8 mouse cellular contexts compared by ENCODE assay signal in genomic region chr4:150009587-150009930, GRCm38 (mm10). TPM values are rescaled to one million over a fixed set of nuclear protein-coding genes. Genes with fewer than 3 reads are reported as not detected.
A peak's percentile ranks its signal among the peaks of the same experiment; 100 is the strongest.
DNase-seq lines count a peak whose midpoint lies in the region; ATAC-seq and TF ChIP-seq lines count a peak whose summit lies in the region.

No protein-coding gene starts in this region.

- peaks cover 59% of the 10 kb centered on the region for H3K4me1 ChIP-seq in heart, embryonic 13.5 days
- H3K4me1 ChIP-seq in CH12.LX (ENCODE audit: control insufficient read depth in 1 of 2, insufficient read depth in 2 of 2), result peaks cover 14 to 49% of the 10 kb centered on the region in 2 experiments
- H3K4me1 ChIP-seq in embryonic facial prominence, embryonic 14.5 days (ENCODE audit: control insufficient read depth, insufficient read depth, low read length), result peaks cover 20% of the 10 kb centered on the region
- peaks cover 64% of the 10 kb centered on the region for H3K4me1 ChIP-seq in liver, embryonic 13.5 days (replicated peaks)

- no peak for TF ChIP-seq RAD21 in CH12.LX (IDR thresholded peaks at IDR 0.05; ENCODE audit: low read depth, low read length)

- peak overlapping the region; percentile 76 for H3K4me3 ChIP-seq in heart, embryonic 13.5 days
- no peak overlapping the region for H3K4me3 ChIP-seq in CH12.LX (replicated peaks in 1 of 3; ENCODE audit: low read depth in 2 of 3, low read length in 2 of 3, poor library complexity in 1 of 3)
- H3K4me3 ChIP-seq in embryonic facial prominence, embryonic 14.5 days (ENCODE audit: low read depth, low read length), result no peak overlapping the region
- H3K4me3 ChIP-seq in liver, embryonic 13.5 days (replicated peaks), result peak overlapping the region; percentile 73; the same call in 1 of the 2 replicates

- WGBS in heart, embryonic 13.5 days, result 78% methylated on average over 6 of the region's 6 CpGs
- 80% methylated on average over 6 of the region's 6 CpGs for WGBS in embryonic facial prominence, embryonic 14.5 days
- 78% methylated on average over 6 of the region's 6 CpGs for WGBS in liver, embryonic 13.5 days (ENCODE audit: insufficient replicate concordance)

- ATAC-seq in heart, embryonic 13.5 days (ENCODE audit: extremely low read depth, insufficient number of reproducible peaks, low FRiP score, low TSS enrichment), result no peak
- no peak for ATAC-seq in embryonic facial prominence, embryonic 14.5 days (ENCODE audit: low read depth)
- no peak for ATAC-seq in liver, embryonic 13.5 days (ENCODE audit: low read depth)

- TF ChIP-seq POLR2A in CH12.LX (IDR thresholded peaks at IDR 0.05; ENCODE audit: low read depth, low read length), result no peak

- peak overlapping the region; percentile 75 for H3K4me2 ChIP-seq in heart, embryonic 13.5 days
- H3K4me2 ChIP-seq in CH12.LX (ENCODE audit: insufficient read depth, low read depth, poor library complexity, severe bottlenecking), result peak overlapping the region; percentile 53
- H3K4me2 ChIP-seq in embryonic facial prominence, embryonic 14.5 days (ENCODE audit: low read depth, low read length), result peak overlapping the region; percentile 64; the same call in 1 of the 2 replicates
- H3K4me2 ChIP-seq in liver, embryonic 13.5 days, result peak overlapping the region; percentile 94

- TF ChIP-seq EP300 in CH12.LX (IDR thresholded peaks at IDR 0.05; ENCODE audit: low read length), result no peak

- H3K27me3 ChIP-seq in heart, embryonic 13.5 days (replicated peaks), result no peaks in the 10 kb centered on the region
- no peaks in the 10 kb centered on the region for H3K27me3 ChIP-seq in CH12.LX (replicated peaks)
- H3K27me3 ChIP-seq in embryonic facial prominence, embryonic 14.5 days (replicated peaks; ENCODE audit: control insufficient read depth, insufficient read depth, low read length), result no peaks in the 10 kb centered on the region
- no peaks in the 10 kb centered on the region for H3K27me3 ChIP-seq in liver, embryonic 13.5 days

- H3K9me3 ChIP-seq in heart, embryonic 13.5 days, result 0 out of 2 replicates have a peak, but pooled peaks cover 2% of the 10 kb centered on the region
- H3K9me3 ChIP-seq in CH12.LX (replicated peaks; ENCODE audit: low read length), result peaks cover 9% of the 10 kb centered on the region
- no peaks in the 10 kb centered on the region for H3K9me3 ChIP-seq in embryonic facial prominence, embryonic 14.5 days (ENCODE audit: control insufficient read depth, low read length)
- no peaks in the 10 kb centered on the region for H3K9me3 ChIP-seq in liver, embryonic 13.5 days (replicated peaks)

- H3K79me2 ChIP-seq in CH12.LX (replicated peaks; ENCODE audit: control insufficient read depth, extremely low read depth, insufficient read depth, poor library complexity, severe bottlenecking), result no peaks in the 10 kb centered on the region; the same call in 1 of the 2 replicates

- H3K9ac ChIP-seq in heart, embryonic 13.5 days, result peak overlapping the region; percentile 93
- H3K9ac ChIP-seq in CH12.LX (ENCODE audit: insufficient read depth, low read depth), result no peak overlapping the region
- H3K9ac ChIP-seq in embryonic facial prominence, embryonic 14.5 days (ENCODE audit: low read depth, low read length), result no peak overlapping the region
- H3K9ac ChIP-seq in liver, embryonic 13.5 days, result no peak overlapping the region

- in situ Hi-C loops in CH12.LX (cut with MboI; ENCODE audit: low pct_ligation_motif_present, low pct_unique_long_range_greater_than_20kb, low sequenced_read_pairs), result no loop called here

- H3K27ac ChIP-seq in heart, embryonic 13.5 days (replicated peaks), result peak overlapping the region; percentile 97
- H3K27ac ChIP-seq in CH12.LX (ENCODE audit: insufficient read depth, low read depth), result no peak overlapping the region
- H3K27ac ChIP-seq in embryonic facial prominence, embryonic 14.5 days (replicated peaks; ENCODE audit: low read depth, low read length), result no peak overlapping the region
- 0 out of 2 replicates have a peak overlapping the region, but pooled peaks have one; percentile 88 for H3K27ac ChIP-seq in liver, embryonic 13.5 days

- peaks cover 8% of the 10 kb centered on the region; the same call in 1 of the 2 replicates for H3K36me3 ChIP-seq in heart, embryonic 13.5 days
- H3K36me3 ChIP-seq in CH12.LX (replicated peaks in 1 of 2; ENCODE audit: control insufficient read depth in 1 of 2, insufficient read depth in 1 of 2, low read length in 1 of 2), result peaks cover 4 to 17% of the 10 kb centered on the region in 2 experiments
- H3K36me3 ChIP-seq in embryonic facial prominence, embryonic 14.5 days (ENCODE audit: control insufficient read depth, insufficient read depth, low read length), result no peaks in the 10 kb centered on the region
- peaks cover 14% of the 10 kb centered on the region for H3K36me3 ChIP-seq in liver, embryonic 13.5 days

- dilution Hi-C loops in CH12.LX (cut with MboI; ENCODE audit: extremely low pct_ligation_motif_present, extremely low pct_unique_long_range_greater_than_20kb, low sequenced_read_pairs), result no loop called here

- TF ChIP-seq CTCF in CH12.LX (conservative IDR thresholded peaks at IDR 0.05 in 1 of 2, IDR thresholded peaks at IDR 0.05 in 1 of 2; ENCODE audit: low read depth in 2 of 2, low read length in 2 of 2), result no peak

- DNase-seq in heart, adult 8-10 months (ENCODE audit: low spot score), result no peak
- DNase-seq in CH12.LX (ENCODE audit: extremely low read depth), result no peak
- DNase-seq in embryonic facial prominence, embryonic 14.5 days (ENCODE audit: low spot score), result no peak
- no peak for DNase-seq in liver, embryonic 13.5 days
- no peak for DNase-seq in right cerebral cortex, postnatal 25 days
- no peak for DNase-seq in left cerebral cortex, adult 9 months (ENCODE audit: low spot score in 2 of 2)
- DNase-seq in spleen, postnatal 36 days (ENCODE audit: low spot score in 2 of 2), result no peak

TF ChIP-seq in CH12.LX, 34 proteins besides CTCF, POLR2A, EP300 and RAD21:
- TF ChIP-seq TBP (conservative IDR thresholded peaks at IDR 0.05; ENCODE audit: low read depth, low read length), result no peak
- TF ChIP-seq SMC3 (IDR thresholded peaks at IDR 0.05; ENCODE audit: low read depth, low read length), result no peak
- TF ChIP-seq USF1 (IDR thresholded peaks at IDR 0.05; ENCODE audit: low read depth, low read length), result no peak
- no peak for TF ChIP-seq MYC (IDR thresholded peaks at IDR 0.05; ENCODE audit: low read depth, low read length)
- TF ChIP-seq MAFK (IDR thresholded peaks at IDR 0.05; ENCODE audit: insufficient replicate concordance, low read length), result no peak
- no peak for TF ChIP-seq HCFC1 (IDR thresholded peaks at IDR 0.05; ENCODE audit: low read depth, low read length)
- TF ChIP-seq ZKSCAN1 (IDR thresholded peaks at IDR 0.05; ENCODE audit: borderline replicate concordance, low read depth, low read length), result no peak
- TF ChIP-seq TCF12 (IDR thresholded peaks at IDR 0.05; ENCODE audit: low read depth, low read length), result no peak
- no peak for TF ChIP-seq KAT2A (IDR thresholded peaks at IDR 0.05; ENCODE audit: insufficient replicate concordance, low read length)
- no peak for TF ChIP-seq PAX5 (IDR thresholded peaks at IDR 0.05; ENCODE audit: low read length)
- TF ChIP-seq ELF1 (IDR thresholded peaks at IDR 0.05; ENCODE audit: low read depth, low read length), result no peak
- TF ChIP-seq USF2 (conservative IDR thresholded peaks at IDR 0.05; ENCODE audit: low read depth, low read length), result no peak
- TF ChIP-seq RCOR1 (conservative IDR thresholded peaks at IDR 0.05; ENCODE audit: low read depth, low read length), result no peak
- TF ChIP-seq BHLHE40 (IDR thresholded peaks at IDR 0.05; ENCODE audit: low read depth, low read length), result no peak
TF ChIP-seq in CH12.LX: peak in this region for 0.

RNA-seq across cellular contexts. Expression of gene H6pd, which starts 0.7 kb away (rescaled TPM):
- polyA plus RNA-seq in heart, embryonic 13.5 days (2015; fragmentation: Nextera tagmentation; extraction: Ambion mirVana), result 10.2 and 10.6 TPM in 2 replicates
- total RNA-seq in heart, adult 8-10 months (2022), result 10 to 100 TPM; 37.5 to 44.8 (median 41.2) TPM
- total RNA-seq in CH12.LX (2012; rRNA removed) (25.1 and 25.3 TPM in 2 replicates), CH12.LX (2014; rRNA removed) (13.2 and 17.7 TPM in 2 replicates)
- polyA plus RNA-seq in CH12.LX (2012; ENCODE audit: insufficient read length, low read depth), result 36.2 and 38.5 TPM in 2 replicates
- 14.1 and 14.7 TPM in 2 replicates for polyA plus RNA-seq in embryonic facial prominence, embryonic 14.5 days (2014; fragmentation: Nextera tagmentation; extraction: Ambion mirVana)
- polyA plus RNA-seq in liver, embryonic 13.5 days (2015; fragmentation: Nextera tagmentation; extraction: Ambion mirVana), result 6.8 and 7.3 TPM in 2 replicates

RNA-seq across cellular contexts. Expression of gene Spsb1, which starts 54.7 kb away (rescaled TPM):
- polyA plus RNA-seq in heart, embryonic 13.5 days (2015; fragmentation: Nextera tagmentation; extraction: Ambion mirVana), result 4.3 and 4.5 TPM in 2 replicates
- 10 to 100 TPM; 24.7 to 43.0 (median 31.0) TPM for total RNA-seq in heart, adult 8-10 months (2022)
- 0.04 and 0.34 TPM in 2 replicates for total RNA-seq in CH12.LX (2012; rRNA removed)
- total RNA-seq in CH12.LX (2014; rRNA removed), result 0.07 and 0.16 TPM in 2 replicates
- 0.16 and 0.19 TPM in 2 replicates for polyA plus RNA-seq in CH12.LX (2012; ENCODE audit: insufficient read length, low read depth)
- polyA plus RNA-seq in embryonic facial prominence, embryonic 14.5 days (2014; fragmentation: Nextera tagmentation; extraction: Ambion mirVana), result 16.3 and 19.6 TPM in 2 replicates
- 0.61 and 0.97 TPM in 2 replicates for polyA plus RNA-seq in liver, embryonic 13.5 days (2015; fragmentation: Nextera tagmentation; extraction: Ambion mirVana)

Comparison
In these comparisons a context has a peak if more than half of its experiments do, and no peak if none do; other contexts are left out.
1. H3K27ac ChIP-seq: peak in heart, embryonic 13.5 days (single experiment) and liver, embryonic 13.5 days (single experiment); none in CH12.LX (single experiment) and embryonic facial prominence, embryonic 14.5 days (single experiment).
2. H3K4me3 ChIP-seq: peak in heart, embryonic 13.5 days (single experiment) and liver, embryonic 13.5 days (single experiment); none in CH12.LX (0 of 3) and embryonic facial prominence, embryonic 14.5 days (single experiment).
3. Peak in every context shown above with its lines, with median percentiles within 50 percentile points of each other: H3K4me2 ChIP-seq.